Comparison of ENCODE assay signal across 26 mouse cellular contexts in the genomic region with DNA sequence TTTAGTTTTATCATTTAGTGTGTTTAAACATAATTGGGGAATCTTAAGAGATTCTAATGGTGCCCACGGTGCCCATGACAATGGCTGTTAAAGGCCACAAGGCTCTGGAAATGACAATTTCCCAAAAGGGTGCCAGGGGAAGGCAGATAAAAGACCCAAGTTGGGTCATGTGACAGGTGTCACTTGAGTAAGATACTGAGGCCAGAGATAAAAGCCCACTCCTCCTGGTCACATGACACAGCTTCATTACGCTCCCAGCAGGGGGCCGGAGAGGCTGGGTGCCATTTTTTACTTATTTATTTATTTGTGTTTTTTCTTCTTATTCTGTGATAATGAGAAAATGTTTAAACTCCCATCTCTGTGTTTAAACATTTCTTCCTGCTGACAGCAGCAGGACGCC.
A peak's percentile ranks its signal among the peaks of the same experiment; 100 is the strongest.
DNase-seq lines count a peak whose midpoint lies in the region; ATAC-seq and TF ChIP-seq lines count a peak whose summit lies in the region.
"Had no signal": no experiment of that assay in that cellular context is flagged by ENCODE, and none has a peak within 500 bp of the region (broad histone marks: within the 10 kb centered on the region; RNA-seq: fewer than 3 reads in every experiment).

No protein-coding gene starts in this region.

- H3K9me3 ChIP-seq in liver, embryonic 11.5 days (ENCODE audit: control insufficient read depth, low read length) = no peaks in the 10 kb centered on the region
- no peaks in the 10 kb centered on the region for H3K9me3 ChIP-seq in lung, postnatal 0 days (ENCODE audit: low read length)
- H3K9me3 ChIP-seq in MEL (replicated peaks; ENCODE audit: insufficient read depth, low read length) = no peaks in the 10 kb centered on the region
- H3K9me3 ChIP-seq: embryonic facial prominence, embryonic 12.5 days; forebrain, embryonic 10.5 days; heart, embryonic 10.5 days; heart, embryonic 15.5 days; hindbrain, embryonic 12.5 days; intestine, embryonic 15.5 days; limb, embryonic 10.5 days; limb, embryonic 15.5 days; midbrain, embryonic 12.5 days had no signal

- H3K36me3 ChIP-seq in liver, embryonic 11.5 days (ENCODE audit: control insufficient read depth, insufficient read depth, low read length) = no peaks in the 10 kb centered on the region
- no peaks in the 10 kb centered on the region for H3K36me3 ChIP-seq in lung, postnatal 0 days (ENCODE audit: insufficient read depth, low read length)
- peaks cover 0 to 40% of the 10 kb centered on the region in 2 experiments; a peak in 2 of 4 replicates for H3K36me3 ChIP-seq in MEL (ENCODE audit: control insufficient read depth in 1 of 2, insufficient read depth in 2 of 2, low read length in 2 of 2)
- H3K36me3 ChIP-seq: embryonic facial prominence, embryonic 12.5 days; forebrain, embryonic 10.5 days; heart, embryonic 10.5 days; heart, embryonic 15.5 days; hindbrain, embryonic 12.5 days; intestine, embryonic 15.5 days; limb, embryonic 10.5 days; limb, embryonic 15.5 days; midbrain, embryonic 12.5 days had no signal

- H3K27ac ChIP-seq in liver, embryonic 11.5 days (ENCODE audit: low read depth, low read length) = no peak overlapping the region
- no peak overlapping the region for H3K27ac ChIP-seq in lung, postnatal 0 days (ENCODE audit: low read length)
- peak overlapping the region; percentile 36 for H3K27ac ChIP-seq in MEL (ENCODE audit: control insufficient read depth, low read depth, low read length)
- H3K27ac ChIP-seq: embryonic facial prominence, embryonic 12.5 days; heart, embryonic 10.5 days; heart, embryonic 15.5 days; hindbrain, embryonic 12.5 days; hindbrain, postnatal 0 days; intestine, embryonic 15.5 days; limb, embryonic 10.5 days; limb, embryonic 15.5 days; midbrain, embryonic 12.5 days had no signal

- no peaks in the 10 kb centered on the region for H3K79me2 ChIP-seq in MEL (ENCODE audit: control insufficient read depth, insufficient read depth, low read length, poor library complexity)

- no peak overlapping the region for H3K4me3 ChIP-seq in liver, embryonic 11.5 days (ENCODE audit: low read depth, low read length)
- no peak overlapping the region for H3K4me3 ChIP-seq in lung, postnatal 0 days (ENCODE audit: low read depth, low read length)
- no peak overlapping the region for H3K4me3 ChIP-seq in MEL (ENCODE audit: control insufficient read depth in 1 of 2, insufficient read depth in 1 of 2, low read depth in 2 of 2, low read length in 2 of 2)
- H3K4me3 ChIP-seq: embryonic facial prominence, embryonic 12.5 days; forebrain, embryonic 10.5 days; heart, embryonic 10.5 days; heart, embryonic 15.5 days; hindbrain, embryonic 12.5 days; intestine, embryonic 15.5 days; limb, embryonic 10.5 days; limb, embryonic 15.5 days; midbrain, embryonic 12.5 days had no signal

- TF ChIP-seq EP300 in lung, postnatal 0 days (IDR thresholded peaks at IDR 0.05) = no peak
- TF ChIP-seq EP300 in MEL (IDR thresholded peaks at IDR 0.05; ENCODE audit: low read depth in 1 of 2, low read length in 2 of 2) = peak in 1 of 2 experiments; percentile 52; a peak in 1 of 4 replicates

- no peak for TF ChIP-seq RAD21 in MEL (IDR thresholded peaks at IDR 0.05; ENCODE audit: low read depth, low read length)

- no peaks in the 10 kb centered on the region for H3K27me3 ChIP-seq in liver, embryonic 11.5 days (replicated peaks; ENCODE audit: control insufficient read depth, insufficient read depth, low read length)
- H3K27me3 ChIP-seq in lung, postnatal 0 days (replicated peaks; ENCODE audit: insufficient read depth, low read length) = no peaks in the 10 kb centered on the region
- H3K27me3 ChIP-seq in MEL (ENCODE audit: control insufficient read depth in 1 of 2, insufficient read depth in 2 of 2, low read length in 2 of 2) = no peaks in the 10 kb centered on the region
- H3K27me3 ChIP-seq: embryonic facial prominence, embryonic 12.5 days; hindbrain, embryonic 12.5 days; intestine, embryonic 15.5 days; limb, embryonic 15.5 days; midbrain, embryonic 12.5 days had no signal

- peak; percentile 22 for TF ChIP-seq CTCF in lung, postnatal 0 days (IDR thresholded peaks at IDR 0.05)
- TF ChIP-seq CTCF in MEL (IDR thresholded peaks at IDR 0.05 in 2 of 3, conservative IDR thresholded peaks at IDR 0.05 in 1 of 3; ENCODE audit: control insufficient read depth in 1 of 3, insufficient read depth in 1 of 3, low read depth in 2 of 3, low read length in 3 of 3, poor library complexity in 1 of 3, severe bottlenecking in 1 of 3) = no peak

- H3K4me1 ChIP-seq in liver, embryonic 11.5 days (replicated peaks; ENCODE audit: control insufficient read depth, insufficient read depth, low read length) = peaks cover 14% of the 10 kb centered on the region
- H3K4me1 ChIP-seq in lung, postnatal 0 days (ENCODE audit: insufficient read depth, low read depth, low read length) = no peaks in the 10 kb centered on the region
- H3K4me1 ChIP-seq in MEL (ENCODE audit: control insufficient read depth in 1 of 2, insufficient read depth in 2 of 2, low read length in 2 of 2) = peaks cover 22 to 38% of the 10 kb centered on the region in 2 experiments
- H3K4me1 ChIP-seq: embryonic facial prominence, embryonic 12.5 days; hindbrain, embryonic 12.5 days; intestine, embryonic 15.5 days; limb, embryonic 15.5 days had no signal

- DNase-seq in liver, embryonic 11.5 days (ENCODE audit: low spot score) = no peak
- no peak for DNase-seq in liver
- no peak for DNase-seq in lung, postnatal 0 days (ENCODE audit: low spot score)
- DNase-seq in lung, postnatal 25 days (ENCODE audit: low spot score) = no peak
- peak; percentile 35 for DNase-seq in MEL (ENCODE audit: low read depth, low spot score)
- DNase-seq in thymus, postnatal 0 days (ENCODE audit: low spot score) = no peak
- DNase-seq: adrenal gland, postnatal 25 days; cerebellum, adult 11-12 months; cerebellum, adult 9-11 months; embryo, embryonic 11 days; forebrain, postnatal 0 days; kidney, adult 2 months; kidney, postnatal 4 days; thymus, adult 2 months; thymus, postnatal 4 days had no signal

- ATAC-seq in liver, embryonic 11.5 days (replicated peaks; ENCODE audit: low FRiP score) = peak; percentile 53
- ATAC-seq in lung, postnatal 0 days = no peak
- no peak for ATAC-seq in erythroblast, adult 5-6 weeks (replicated peaks; ENCODE audit: low FRiP score, poor library complexity, severe bottlenecking)
- ATAC-seq: forebrain, postnatal 0 days; hindbrain, postnatal 0 days; intestine, embryonic 15.5 days had no signal

- TF ChIP-seq POLR2A in MEL (IDR thresholded peaks at IDR 0.05; ENCODE audit: control insufficient read depth in 1 of 2, insufficient read depth in 1 of 2, low read depth in 1 of 2, low read length in 2 of 2, poor library complexity in 1 of 2) = no peak

- H3K4me2 ChIP-seq in liver, embryonic 11.5 days = no peak overlapping the region
- H3K4me2 ChIP-seq in lung, postnatal 0 days (replicated peaks; ENCODE audit: low read depth, low read length) = no peak overlapping the region
- H3K4me2 ChIP-seq: embryonic facial prominence, embryonic 12.5 days; heart, embryonic 15.5 days; hindbrain, embryonic 12.5 days; intestine, embryonic 15.5 days; limb, embryonic 15.5 days; midbrain, embryonic 12.5 days had no signal

- no peak overlapping the region for H3K9ac ChIP-seq in liver, embryonic 11.5 days (ENCODE audit: low read depth, low read length)
- H3K9ac ChIP-seq in lung, postnatal 0 days (replicated peaks; ENCODE audit: low read depth) = no peak overlapping the region
- H3K9ac ChIP-seq in MEL (ENCODE audit: control insufficient read depth, low read depth, low read length, poor library complexity, severe bottlenecking) = no peak overlapping the region
- H3K9ac ChIP-seq: embryonic facial prominence, embryonic 12.5 days; forebrain, postnatal 0 days; heart, embryonic 15.5 days; hindbrain, embryonic 12.5 days; intestine, embryonic 15.5 days; limb, embryonic 15.5 days; midbrain, embryonic 12.5 days had no signal

- 39% methylated on average over 4 of the region's 4 CpGs for WGBS in liver, embryonic 11.5 days
- WGBS in lung, postnatal 0 days = 23% methylated on average over 4 of the region's 4 CpGs

TF ChIP-seq in MEL, 35 proteins besides CTCF, POLR2A, EP300 and RAD21 (continues in another document):
- TF ChIP-seq ZC3H11A (IDR thresholded peaks at IDR 0.05; ENCODE audit: low read depth, low read length) (no peak), BHLHE40 (IDR thresholded peaks at IDR 0.05; ENCODE audit: borderline replicate concordance, low read depth, low read length) (peak; percentile 76), MYC (IDR thresholded peaks at IDR 0.05; ENCODE audit: low read depth, low read length) (no peak), MAZ (IDR thresholded peaks at IDR 0.05; ENCODE audit: low read depth, low read length) (no peak), CHD2 (IDR thresholded peaks at IDR 0.05; ENCODE audit: low read length) (no peak), KAT2A (conservative IDR thresholded peaks at IDR 0.05; ENCODE audit: low read depth, low read length) (no peak), ELF1 (IDR thresholded peaks at IDR 0.05; ENCODE audit: low read depth, low read length) (no peak), E2F4 (IDR thresholded peaks at IDR 0.05; ENCODE audit: borderline replicate concordance, low read depth, low read length) (no peak), GABPA (IDR thresholded peaks at IDR 0.05; ENCODE audit: low read depth, low read length) (no peak), RCOR1 (IDR thresholded peaks at IDR 0.05; ENCODE audit: low read depth, low read length) (no peak), SMC3 (IDR thresholded peaks at IDR 0.05; ENCODE audit: low read depth, low read length) (no peak), POLR2AphosphoS2 (IDR thresholded peaks at IDR 0.05; ENCODE audit: low read length) (no peak), UBTF (IDR thresholded peaks at IDR 0.05; ENCODE audit: borderline replicate concordance, insufficient read depth, low read depth, low read length) (no peak), NRF1 (IDR thresholded peaks at IDR 0.05; ENCODE audit: insufficient read depth, low read depth, low read length, poor library complexity, severe bottlenecking) (no peak), CHD1 (IDR thresholded peaks at IDR 0.05; ENCODE audit: low read depth, low read length) (no peak), POLR2AphosphoS5 (IDR thresholded peaks at IDR 0.05; ENCODE audit: borderline replicate concordance, low read depth, low read length) (no peak), ETS1 (IDR thresholded peaks at IDR 0.05; ENCODE audit: low read depth, low read length) (peak; percentile 64; the same call in 1 of the 2 replicates), MYB (IDR thresholded peaks at IDR 0.05; ENCODE audit: low read depth, low read length) (no peak), MEF2A (IDR thresholded peaks at IDR 0.05; ENCODE audit: extremely low read depth, insufficient replicate concordance, low read depth, low read length, poor library complexity, severe bottlenecking) (no peak), MAFK (IDR thresholded peaks at IDR 0.05; ENCODE audit: borderline replicate concordance, low read depth, low read length) (no peak), HCFC1 (IDR thresholded peaks at IDR 0.05; ENCODE audit: low read depth, low read length) (no peak), NELFE (IDR thresholded peaks at IDR 0.05; ENCODE audit: low read depth, low read length) (no peak), ZKSCAN1 (IDR thresholded peaks at IDR 0.05; ENCODE audit: low read depth, low read length) (no peak)
